ENCODE assay signal across 8 mouse cellular contexts in genomic region chr13:118403544-118403943, GRCm38 (mm10). TPM values are rescaled to one million over a fixed set of nuclear protein-coding genes. Genes with fewer than 3 reads are reported as not detected.
A peak's percentile ranks its signal among the peaks of the same experiment; 100 is the strongest.
DNase-seq lines count a peak whose midpoint lies in the region; ATAC-seq and TF ChIP-seq lines count a peak whose summit lies in the region.

No protein-coding gene starts in this region.

- intact Hi-C loops in heart, postnatal 25 days (cut with DNase I), result loop anchor here (5.0 kb wide), 3 partner anchors 194 to 974 kb away; no protein-coding TSS in a partner anchor

- TF ChIP-seq RAD21 in MEL (IDR thresholded peaks at IDR 0.05; ENCODE audit: low read depth, low read length), result peak; percentile 97

- no peaks in the 10 kb centered on the region for H3K9me3 ChIP-seq in MEL (replicated peaks; ENCODE audit: insufficient read depth, low read length)

- H3K79me2 ChIP-seq in MEL (ENCODE audit: control insufficient read depth, insufficient read depth, low read length, poor library complexity), result no peaks in the 10 kb centered on the region

- no peak overlapping the region for H3K27ac ChIP-seq in MEL (ENCODE audit: control insufficient read depth, low read depth, low read length)

- ATAC-seq in common myeloid progenitor, adult 5-6 weeks (replicated peaks; ENCODE audit: low read depth, poor library complexity, severe bottlenecking), result peak; percentile 94
- peak; percentile 84 for ATAC-seq in megakaryocyte-erythroid progenitor cell, adult 5-6 weeks (replicated peaks; ENCODE audit: low FRiP score, low TSS enrichment, poor library complexity, severe bottlenecking)

- H3K9ac ChIP-seq in MEL (ENCODE audit: control insufficient read depth, low read depth, low read length, poor library complexity, severe bottlenecking), result no peak overlapping the region

- no peak for TF ChIP-seq POLR2A in MEL (IDR thresholded peaks at IDR 0.05; ENCODE audit: control insufficient read depth in 1 of 2, insufficient read depth in 1 of 2, low read depth in 1 of 2, low read length in 2 of 2, poor library complexity in 1 of 2)

- TF ChIP-seq EP300 in MEL (IDR thresholded peaks at IDR 0.05; ENCODE audit: low read depth in 1 of 2, low read length in 2 of 2), result no peak

- H3K4me3 ChIP-seq in MEL (ENCODE audit: control insufficient read depth in 1 of 2, insufficient read depth in 1 of 2, low read depth in 2 of 2, low read length in 2 of 2), result no peak overlapping the region

- DNase-seq in layer of hippocampus, adult 9-10 months (ENCODE audit: low spot score), result peak; percentile 55
- no peak for DNase-seq in layer of hippocampus, adult 11-12 months (ENCODE audit: low spot score)
- peak; percentile 70 for DNase-seq in MEL (ENCODE audit: low read depth, low spot score)
- DNase-seq in cerebellum, postnatal 4 days (ENCODE audit: low spot score in 2 of 2), result no peak
- DNase-seq in thymus, postnatal 36 days, result no peak
- DNase-seq in heart, postnatal 25 days (ENCODE audit: low spot score), result no peak

- H3K4me1 ChIP-seq in MEL (ENCODE audit: control insufficient read depth in 1 of 2, insufficient read depth in 2 of 2, low read length in 2 of 2), result no peaks in the 10 kb centered on the region

- peak in 2 of 3 experiments; percentile 37 to 83; a peak in 5 of 6 replicates for TF ChIP-seq CTCF in MEL (IDR thresholded peaks at IDR 0.05 in 2 of 3, conservative IDR thresholded peaks at IDR 0.05 in 1 of 3; ENCODE audit: control insufficient read depth in 1 of 3, insufficient read depth in 1 of 3, low read depth in 2 of 3, low read length in 3 of 3, poor library complexity in 1 of 3, severe bottlenecking in 1 of 3)

- peaks cover 2 to 10% of the 10 kb centered on the region in 2 experiments; a peak in 3 of 4 replicates for H3K27me3 ChIP-seq in MEL (ENCODE audit: control insufficient read depth in 1 of 2, insufficient read depth in 2 of 2, low read length in 2 of 2)

- H3K36me3 ChIP-seq in MEL (ENCODE audit: control insufficient read depth in 1 of 2, insufficient read depth in 2 of 2, low read length in 2 of 2), result no peaks in the 10 kb centered on the region

TF ChIP-seq in MEL, 35 proteins besides CTCF, POLR2A, EP300 and RAD21:
- TF ChIP-seq NRF1 (IDR thresholded peaks at IDR 0.05; ENCODE audit: insufficient read depth, low read depth, low read length, poor library complexity, severe bottlenecking), result no peak
- no peak for TF ChIP-seq BHLHE40 (IDR thresholded peaks at IDR 0.05; ENCODE audit: borderline replicate concordance, low read depth, low read length)
- TF ChIP-seq ZNF384 (IDR thresholded peaks at IDR 0.05; ENCODE audit: low read depth, low read length), result no peak
- peak; percentile 82 for TF ChIP-seq ZC3H11A (IDR thresholded peaks at IDR 0.05; ENCODE audit: low read depth, low read length)
- no peak for TF ChIP-seq ZKSCAN1 (IDR thresholded peaks at IDR 0.05; ENCODE audit: low read depth, low read length)
- peak; percentile 78 for TF ChIP-seq SMC3 (IDR thresholded peaks at IDR 0.05; ENCODE audit: low read depth, low read length)

RNA-seq across cellular contexts. Expression of gene Mrps30, which starts 16.5 kb away (rescaled TPM):
- 35.8 and 36.3 TPM in 2 replicates for total RNA-seq in MEL (2012; rRNA removed)
- 10 to 100 TPM in 1 of 2 experiments, not detected in 1; 34.3 TPM for polyA plus RNA-seq in MEL (2012; ENCODE audit: insufficient read depth in 1 of 2, insufficient read length in 2 of 2, low read depth in 1 of 2, low replicate concordance in 2 of 2, missing spikeins in 1 of 2)
- total RNA-seq in common myeloid progenitor, adult 5-6 weeks (2017), result 33.9 and 37.4 TPM in 2 replicates
- total RNA-seq in megakaryocyte-erythroid progenitor cell, adult 5-6 weeks (2014; fragmentation: Nextera tagmentation), result 25.8 and 28.6 TPM in 2 replicates
- 46.3 and 49.3 TPM in 2 replicates for total RNA-seq in megakaryocyte-erythroid progenitor cell, adult 5-6 weeks (2017)
- total RNA-seq in heart, postnatal 25 days (2021), result 10 to 100 TPM; 24.6 to 26.7 TPM

RNA-seq across cellular contexts. Expression of gene B430218F22Rik, which starts 17.1 kb away (rescaled TPM):
- total RNA-seq in MEL (2012; rRNA removed), result 8.9 and 11.2 TPM in 2 replicates
- polyA plus RNA-seq in MEL (2012; ENCODE audit: insufficient read depth in 1 of 2, insufficient read length in 2 of 2, low read depth in 1 of 2, low replicate concordance in 2 of 2, missing spikeins in 1 of 2), result 1 to 10 TPM in 1 of 2 experiments, not detected in 1; 2.1 TPM
- 0.82 TPM in 1 of 2 replicates, not detected in the other for total RNA-seq in common myeloid progenitor, adult 5-6 weeks (2017)
- total RNA-seq in megakaryocyte-erythroid progenitor cell, adult 5-6 weeks (2014; fragmentation: Nextera tagmentation), result not detected in 2 replicates
- total RNA-seq in megakaryocyte-erythroid progenitor cell, adult 5-6 weeks (2017), result 1.8 TPM in 1 of 2 replicates, not detected in the other
- under 1 TPM; 0.17 to 0.29 TPM for total RNA-seq in heart, postnatal 25 days (2021)

Comparison
In these comparisons a context has a peak if more than half of its experiments do, and no peak if none do; other contexts are left out.
1. DNase-seq: peak in layer of hippocampus, adult 9-10 months (single experiment) and MEL (single experiment); none in layer of hippocampus, adult 11-12 months (single experiment), cerebellum, postnatal 4 days (0 of 2), thymus, postnatal 36 days (0 of 2) and heart, postnatal 25 days (single experiment).